Mouse (Mus musculus): ENCODE results near the gene Eif4h. TPM values are rescaled to one million over a fixed set of nuclear protein-coding genes. Genes with fewer than 3 reads are reported as not detected.

Gene Eif4h
- polyA plus RNA-seq, 1 experiment from 2014 or later = 479 TPM

- Histone ChIP-seq H3K27ac (replicated peaks; ENCODE audit: low read depth, low read length) (no peak overlapping the region), H3K36me3 (replicated peaks; ENCODE audit: control insufficient read depth, insufficient read depth, low read depth, low read length) (peaks cover 4% of the 10 kb centered on the region), H3K4me3 (ENCODE audit: low read depth, low read length) (no peak overlapping the region), H3K9me3 (replicated peaks; ENCODE audit: control insufficient read depth, low read length) (no peaks in the 10 kb centered on the region), H3K4me2 (ENCODE audit: low read depth, low read length) (no peak overlapping the region), H3K9ac (replicated peaks; ENCODE audit: low read length) (no peak overlapping the region), H3K4me1 (ENCODE audit: control insufficient read depth, insufficient read depth, low read length) (no peaks in the 10 kb centered on the region), H3K27me3 (ENCODE audit: control insufficient read depth, insufficient read depth, low read length) (no peaks in the 10 kb centered on the region)
- no peak for ATAC-seq (replicated peaks; ENCODE audit: insufficient number of reproducible peaks, low FRiP score, low TSS enrichment, low read depth)
- DNase-seq (ENCODE audit: low spot score) = no peak
- WGBS = 91% methylated on average over 8 of the region's 8 CpGs
These were observed 25.0 kb downstream of the Eif4h start for GRCm38 (mm10) chr5:134614296-134614695.

GRCm38 (mm10) chr5:134613727-134614126, 25.6 kb downstream of the Eif4h start:
- no peak overlapping the region for H3K9ac ChIP-seq (replicated peaks; ENCODE audit: low read length)
- H3K27ac ChIP-seq (replicated peaks; ENCODE audit: low read depth, low read length) = no peak overlapping the region
- H3K36me3 ChIP-seq (replicated peaks; ENCODE audit: control insufficient read depth, insufficient read depth, low read depth, low read length) = peaks cover 4% of the 10 kb centered on the region
- no peaks in the 10 kb centered on the region for H3K4me1 ChIP-seq (ENCODE audit: control insufficient read depth, insufficient read depth, low read length)
- ATAC-seq (replicated peaks; ENCODE audit: insufficient number of reproducible peaks, low FRiP score, low TSS enrichment, low read depth) (no peak), DNase-seq (ENCODE audit: low spot score) (no peak)
- H3K4me3 ChIP-seq (ENCODE audit: low read depth, low read length) = no peak overlapping the region
- 88% methylated on average over 9 of the region's 9 CpGs for WGBS
- H3K9me3 ChIP-seq (replicated peaks; ENCODE audit: control insufficient read depth, low read length) = no peaks in the 10 kb centered on the region
- no peak overlapping the region for H3K4me2 ChIP-seq (ENCODE audit: low read depth, low read length)
- H3K27me3 ChIP-seq (ENCODE audit: control insufficient read depth, insufficient read depth, low read length) = no peaks in the 10 kb centered on the region

- no peaks in the 10 kb centered on the region for H3K27me3 ChIP-seq (ENCODE audit: control insufficient read depth, insufficient read depth, low read length)
- no peak overlapping the region for H3K4me2 ChIP-seq (ENCODE audit: low read depth, low read length)
- DNase-seq (ENCODE audit: low spot score) (no peak), ATAC-seq (replicated peaks; ENCODE audit: insufficient number of reproducible peaks, low FRiP score, low TSS enrichment, low read depth) (no peak)
- WGBS = 66% methylated on average over 8 of the region's 8 CpGs
- H3K9me3 ChIP-seq (replicated peaks; ENCODE audit: control insufficient read depth, low read length) = no peaks in the 10 kb centered on the region
- H3K27ac ChIP-seq (replicated peaks; ENCODE audit: low read depth, low read length) = no peak overlapping the region
- H3K4me1 ChIP-seq (ENCODE audit: control insufficient read depth, insufficient read depth, low read length) = no peaks in the 10 kb centered on the region
- no peak overlapping the region for H3K4me3 ChIP-seq (ENCODE audit: low read depth, low read length)
- no peak overlapping the region for H3K9ac ChIP-seq (replicated peaks; ENCODE audit: low read length)
- no peaks in the 10 kb centered on the region; the same call in 1 of the 2 replicates for H3K36me3 ChIP-seq (replicated peaks; ENCODE audit: control insufficient read depth, insufficient read depth, low read depth, low read length)
These were observed 27.3 kb downstream of the Eif4h start for GRCm38 (mm10) chr5:134611810-134612521.

GRCm38 (mm10) chr5:134609916-134610643, 29.2 kb downstream of the Eif4h start:
- DNase-seq (ENCODE audit: low spot score) (no peak), ATAC-seq (replicated peaks; ENCODE audit: insufficient number of reproducible peaks, low FRiP score, low TSS enrichment, low read depth) (no peak)
- WGBS = 79% methylated on average over 12 of the region's 12 CpGs
- Histone ChIP-seq H3K4me3 (ENCODE audit: low read depth, low read length) (no peak overlapping the region), H3K36me3 (replicated peaks; ENCODE audit: control insufficient read depth, insufficient read depth, low read depth, low read length) (no peaks in the 10 kb centered on the region; the same call in 1 of the 2 replicates), H3K27me3 (ENCODE audit: control insufficient read depth, insufficient read depth, low read length) (no peaks in the 10 kb centered on the region), H3K9ac (replicated peaks; ENCODE audit: low read length) (no peak overlapping the region), H3K4me1 (ENCODE audit: control insufficient read depth, insufficient read depth, low read length) (no peaks in the 10 kb centered on the region), H3K9me3 (replicated peaks; ENCODE audit: control insufficient read depth, low read length) (no peaks in the 10 kb centered on the region), H3K4me2 (ENCODE audit: low read depth, low read length) (no peak overlapping the region), H3K27ac (replicated peaks; ENCODE audit: low read depth, low read length) (no peak overlapping the region)

GRCm38 (mm10) chr5:134607121-134607520, 32.2 kb downstream of the Eif4h start:
- ATAC-seq (replicated peaks; ENCODE audit: insufficient number of reproducible peaks, low FRiP score, low TSS enrichment, low read depth) = no peak
- no peaks in the 10 kb centered on the region for H3K9me3 ChIP-seq (replicated peaks; ENCODE audit: control insufficient read depth, low read length)
- H3K27ac ChIP-seq (replicated peaks; ENCODE audit: low read depth, low read length) = no peak overlapping the region
- H3K36me3 ChIP-seq (replicated peaks; ENCODE audit: control insufficient read depth, insufficient read depth, low read depth, low read length) = no peaks in the 10 kb centered on the region
- no peak overlapping the region for H3K4me2 ChIP-seq (ENCODE audit: low read depth, low read length)
- no peak overlapping the region for H3K9ac ChIP-seq (replicated peaks; ENCODE audit: low read length)
- H3K27me3 ChIP-seq (ENCODE audit: control insufficient read depth, insufficient read depth, low read length) = no peaks in the 10 kb centered on the region
- H3K4me3 ChIP-seq (ENCODE audit: low read depth, low read length) = no peak overlapping the region
- no peak for DNase-seq (ENCODE audit: low spot score)
- WGBS = 71% methylated on average over 5 of the region's 5 CpGs
- no peaks in the 10 kb centered on the region for H3K4me1 ChIP-seq (ENCODE audit: control insufficient read depth, insufficient read depth, low read length)

- no peaks in the 10 kb centered on the region for H3K4me1 ChIP-seq (ENCODE audit: control insufficient read depth, insufficient read depth, low read length)
- no peak for DNase-seq (ENCODE audit: low spot score)
- H3K9ac ChIP-seq (replicated peaks; ENCODE audit: low read length) = no peak overlapping the region
- ATAC-seq (replicated peaks; ENCODE audit: insufficient number of reproducible peaks, low FRiP score, low TSS enrichment, low read depth) = no peak
- H3K4me3 ChIP-seq (ENCODE audit: low read depth, low read length) = no peak overlapping the region
- no peaks in the 10 kb centered on the region for H3K27me3 ChIP-seq (ENCODE audit: control insufficient read depth, insufficient read depth, low read length)
- no peaks in the 10 kb centered on the region for H3K9me3 ChIP-seq (replicated peaks; ENCODE audit: control insufficient read depth, low read length)
- H3K36me3 ChIP-seq (replicated peaks; ENCODE audit: control insufficient read depth, insufficient read depth, low read depth, low read length) = no peaks in the 10 kb centered on the region
- H3K27ac ChIP-seq (replicated peaks; ENCODE audit: low read depth, low read length) = no peak overlapping the region
- no peak overlapping the region for H3K4me2 ChIP-seq (ENCODE audit: low read depth, low read length)
These were observed 33.0 kb downstream of the Eif4h start for GRCm38 (mm10) chr5:134606314-134606713.

- no peaks in the 10 kb centered on the region for H3K27me3 ChIP-seq (ENCODE audit: control insufficient read depth, insufficient read depth, low read length)
- no peaks in the 10 kb centered on the region for H3K4me1 ChIP-seq (ENCODE audit: control insufficient read depth, insufficient read depth, low read length)
- 85% methylated on average over 11 of the region's 11 CpGs for whole genome bisulfite sequencing
- no peaks in the 10 kb centered on the region for H3K36me3 ChIP-seq (replicated peaks; ENCODE audit: control insufficient read depth, insufficient read depth, low read depth, low read length)
- no peak overlapping the region for H3K27ac ChIP-seq (replicated peaks; ENCODE audit: low read depth, low read length)
- ATAC-seq (replicated peaks; ENCODE audit: insufficient number of reproducible peaks, low FRiP score, low TSS enrichment, low read depth) = no peak
- no peak overlapping the region for H3K4me2 ChIP-seq (ENCODE audit: low read depth, low read length)
- no peak overlapping the region for H3K4me3 ChIP-seq (ENCODE audit: low read depth, low read length)
- DNase-seq (ENCODE audit: low spot score) = no peak
- no peaks in the 10 kb centered on the region for H3K9me3 ChIP-seq (replicated peaks; ENCODE audit: control insufficient read depth, low read length)
- H3K9ac ChIP-seq (replicated peaks; ENCODE audit: low read length) = no peak overlapping the region
These were observed 34.9 kb downstream of the Eif4h start for GRCm38 (mm10) chr5:134604376-134604775.

GRCm38 (mm10) chr5:134597711-134598110, 41.6 kb downstream of the Eif4h start:
- Histone ChIP-seq H3K9me3 (replicated peaks; ENCODE audit: control insufficient read depth, low read length) (no peaks in the 10 kb centered on the region), H3K27me3 (ENCODE audit: control insufficient read depth, insufficient read depth, low read length) (no peaks in the 10 kb centered on the region), H3K9ac (replicated peaks; ENCODE audit: low read length) (no peak overlapping the region), H3K4me2 (ENCODE audit: low read depth, low read length) (no peak overlapping the region), H3K27ac (replicated peaks; ENCODE audit: low read depth, low read length) (no peak overlapping the region), H3K36me3 (replicated peaks; ENCODE audit: control insufficient read depth, insufficient read depth, low read depth, low read length) (peaks cover 3% of the 10 kb centered on the region), H3K4me1 (ENCODE audit: control insufficient read depth, insufficient read depth, low read length) (no peaks in the 10 kb centered on the region), H3K4me3 (ENCODE audit: low read depth, low read length) (no peak overlapping the region)
- DNase-seq (ENCODE audit: low spot score) (no peak), ATAC-seq (replicated peaks; ENCODE audit: insufficient number of reproducible peaks, low FRiP score, low TSS enrichment, low read depth) (no peak)
- WGBS = 91% methylated on average over 10 of the region's 10 CpGs

Data from embryonic facial prominence, embryonic 11.5 days (tissue).